Mouse (Mus musculus) ovary, postnatal 10 days (tissue): ENCODE results near the gene Snx18.

Experiments
- DNase-seq: peaks from one replicate; pipeline ENCODE4 v3.0.0; 2022; ENCODE audit warnings: low spot score

The Snx18 gene

GRCm38 (mm10) chr13:113617891-113618823 lies at the start of gene Snx18:
Snx18 (minus strand) TSS chr13:113618564.
- DNase-seq: peak; percentile 78

GRCm38 (mm10) chr13:113663883-113664282 lies 45.5 kb upstream of the Snx18 start:
- no peak for DNase-seq

- DNase-seq: no peak
Measured at GRCm38 (mm10) chr13:113663151-113663779, 44.9 kb upstream of the Snx18 start, which contains the start of gene Hspb3. Hspb3 (minus strand) TSS chr13:113663676.

GRCm38 (mm10) chr13:113661826-113662271 lies 43.5 kb upstream of the Snx18 start:
- DNase-seq: no peak

GRCm38 (mm10) chr13:113660576-113661310 lies 42.4 kb upstream of the Snx18 start:
- DNase-seq: no peak

DNA sequence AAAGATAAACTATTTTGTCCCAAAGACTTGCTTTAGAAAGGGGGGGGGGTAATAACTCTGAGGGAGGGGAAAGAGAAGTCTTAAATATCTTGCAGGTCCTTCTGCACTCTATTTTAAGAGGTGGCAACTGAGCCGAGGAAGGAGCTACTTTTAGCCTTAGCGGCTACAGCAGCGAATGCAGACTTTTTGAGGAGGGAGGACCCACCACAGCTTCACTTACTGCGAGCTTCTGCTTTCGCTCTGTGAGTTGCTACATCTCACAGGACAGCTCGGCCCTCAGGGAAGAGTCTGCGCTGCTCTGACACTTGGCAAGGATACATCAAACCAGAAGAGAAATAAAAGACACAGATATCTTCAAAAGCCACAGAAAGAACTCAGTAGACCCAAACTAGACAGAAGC lies 38.8 kb upstream of the Snx18 start:
- no peak for DNase-seq

GRCm38 (mm10) chr13:113656639-113657038 lies 38.3 kb upstream of the Snx18 start:
- DNase-seq: no peak

- no peak for DNase-seq
Measured at GRCm38 (mm10) chr13:113655511-113655910, 37.1 kb upstream of the Snx18 start.

DNA sequence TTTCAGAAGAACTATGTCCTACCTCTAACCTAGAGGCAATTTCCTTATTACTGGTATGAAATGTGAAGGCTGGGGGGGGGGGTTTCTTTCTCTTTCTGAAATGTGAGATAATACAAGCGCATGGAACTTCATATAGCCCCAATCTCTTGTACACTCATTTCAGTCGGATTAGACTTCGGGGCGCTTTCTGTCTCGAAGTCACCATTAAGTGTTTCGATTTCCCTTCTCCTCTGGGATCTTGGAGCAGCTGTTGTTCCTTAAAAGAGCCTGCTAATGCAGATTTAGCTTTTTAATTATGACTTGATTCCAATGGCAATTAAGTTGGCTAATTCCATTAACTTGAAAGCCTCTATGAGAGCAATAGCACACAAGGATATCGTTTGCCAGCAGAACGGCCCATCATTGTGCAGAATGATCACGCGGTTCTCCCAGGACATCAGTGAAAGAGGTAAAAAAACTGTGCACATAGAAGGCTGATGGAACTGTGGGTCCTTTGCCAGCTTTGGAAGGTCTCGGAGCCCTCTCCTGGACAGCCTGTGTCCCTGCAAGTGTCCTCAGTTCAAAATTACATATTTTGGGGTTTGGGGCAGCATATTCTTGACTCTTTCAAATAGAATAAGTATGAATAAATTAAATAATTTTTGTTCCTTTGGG lies 22.7 kb upstream of the Snx18 start:
- no peak for DNase-seq

DNA sequence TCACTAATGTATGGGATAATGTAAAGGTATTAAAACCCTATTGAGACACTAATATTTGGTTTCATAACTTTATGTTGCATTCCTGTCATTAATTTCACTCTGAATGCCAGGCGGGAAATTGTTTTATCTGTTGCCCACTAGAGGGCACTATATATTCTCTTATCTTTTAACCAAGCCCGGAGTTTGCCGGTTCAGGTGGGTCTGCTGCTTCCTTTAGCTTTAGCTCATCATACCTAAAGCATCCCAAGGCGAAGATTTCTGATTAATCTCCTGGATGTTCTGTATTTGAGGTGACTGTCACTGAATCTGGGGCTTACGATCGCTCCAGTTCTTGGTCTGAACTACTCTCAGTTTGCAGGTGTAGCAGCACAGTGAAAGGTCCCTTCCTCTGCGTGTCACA lies 20.6 kb upstream of the Snx18 start:
- no peak for DNase-seq

DNA sequence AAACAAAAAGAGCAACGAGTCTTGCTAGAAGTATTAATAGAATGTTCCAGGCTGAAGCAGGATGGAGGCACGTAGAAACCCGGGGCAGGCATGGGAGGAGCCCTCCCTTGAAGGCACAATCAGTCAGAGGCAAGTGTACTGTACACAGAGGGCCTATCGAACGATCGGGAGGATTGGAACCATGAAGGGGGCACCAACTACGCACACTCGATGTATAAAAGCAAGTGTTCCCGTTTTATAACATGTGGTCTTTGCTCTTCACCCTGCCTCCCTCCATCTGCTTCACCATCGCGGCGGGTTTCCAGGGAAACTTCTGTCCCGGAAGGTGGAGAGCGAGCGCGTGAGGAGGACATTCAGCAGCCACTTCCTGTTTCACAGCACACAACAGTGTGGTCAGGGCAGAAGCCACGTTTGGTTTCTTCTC lies 17.4 kb upstream of the Snx18 start:
- DNase-seq: no peak

- DNase-seq: no peak
Measured at GRCm38 (mm10) chr13:113634732-113635481, 16.5 kb upstream of the Snx18 start.

DNA sequence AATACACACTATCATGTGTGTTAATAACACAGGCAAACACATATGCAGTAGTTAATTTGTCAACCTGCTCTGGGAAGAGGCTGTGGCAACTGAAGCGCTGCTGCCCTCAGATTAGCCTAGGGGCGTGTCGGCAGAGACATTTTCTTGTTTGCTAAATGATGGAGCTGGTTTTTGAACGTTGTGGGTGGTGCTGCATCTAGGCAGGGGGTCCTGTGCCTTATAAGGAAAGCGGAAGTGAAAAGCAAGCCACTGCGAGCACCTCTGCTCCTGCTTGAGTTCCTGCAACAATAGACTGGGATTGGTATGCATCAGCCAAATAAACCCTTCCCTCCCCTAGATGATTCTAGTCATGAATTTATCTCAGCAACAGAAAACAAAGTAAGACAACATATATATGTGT lies 14.1 kb upstream of the Snx18 start:
- DNase-seq: no peak

DNA sequence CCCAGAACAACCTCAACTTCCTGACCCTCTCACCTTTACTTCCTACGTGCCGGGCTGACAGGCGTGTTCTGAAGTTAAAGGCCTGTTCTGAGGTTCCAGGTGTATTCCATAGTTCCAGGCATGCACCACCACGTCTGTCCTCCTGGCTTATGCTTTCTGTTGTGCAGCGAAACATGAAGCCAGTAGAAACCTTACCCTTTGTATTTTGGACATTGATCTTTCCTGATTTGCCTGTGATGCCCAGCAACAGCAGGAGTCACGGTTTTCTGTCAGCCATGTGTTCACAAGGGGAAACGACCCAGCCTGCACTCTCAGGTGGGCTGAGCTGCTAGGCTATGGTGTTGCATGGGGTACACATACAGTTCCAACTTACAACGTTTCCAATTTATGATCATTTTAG lies 9.2 kb upstream of the Snx18 start:
- no peak for DNase-seq

DNA sequence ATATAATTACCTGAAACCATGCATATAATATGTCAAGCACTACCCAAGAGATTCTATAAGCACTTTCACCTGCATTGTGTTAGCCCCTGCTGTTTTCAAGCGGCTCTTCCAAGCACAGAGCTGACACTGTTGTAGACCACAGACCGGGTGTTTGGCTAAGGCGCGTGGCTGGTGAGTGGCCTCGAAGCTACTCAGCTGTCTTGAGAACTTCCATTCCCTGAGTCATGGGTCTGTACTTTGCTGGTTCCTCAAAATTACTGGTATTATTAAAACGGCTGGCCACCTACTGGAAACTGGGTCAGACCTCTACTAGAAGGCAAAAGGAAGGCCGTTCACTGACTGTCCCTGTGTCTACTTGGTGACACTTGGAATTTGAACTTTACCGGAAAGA lies 4.5 kb upstream of the Snx18 start:
- no peak for DNase-seq

DNA sequence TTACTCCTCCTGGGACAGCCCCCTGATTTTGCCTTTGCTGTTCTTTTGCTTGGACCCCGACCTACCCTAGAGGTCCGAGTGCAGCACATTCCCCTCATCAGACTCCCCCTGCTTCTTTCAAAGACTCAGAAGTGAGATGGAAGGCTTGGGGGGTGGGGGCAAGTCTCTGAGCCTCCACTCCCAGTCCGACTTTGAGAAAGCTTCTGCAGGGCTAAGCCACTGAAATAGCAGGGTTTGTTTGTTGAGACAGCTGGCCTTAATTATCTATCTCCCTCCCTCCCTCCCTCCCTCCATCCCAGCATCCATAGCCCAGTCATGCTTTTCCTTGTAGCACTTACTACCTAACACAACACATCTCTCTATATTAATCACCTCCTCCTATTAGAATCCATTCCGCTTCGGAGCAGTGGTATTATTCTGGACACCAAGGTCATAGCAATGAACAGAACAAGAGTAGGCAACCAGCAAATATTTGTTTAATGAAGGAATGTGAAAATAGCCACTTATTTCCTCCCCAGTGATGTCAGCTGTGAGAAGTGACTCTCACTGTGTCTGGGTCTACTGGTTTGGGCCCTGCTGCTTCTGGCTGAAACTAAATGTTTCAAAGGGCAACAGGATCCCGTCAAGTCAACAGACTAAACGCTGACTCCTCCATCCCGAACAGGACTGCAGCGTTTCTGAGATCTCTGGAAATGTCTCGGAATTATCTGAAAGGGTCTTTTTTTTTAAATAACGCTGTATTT lies 3.9 kb upstream of the Snx18 start:
- DNase-seq: no peak

- no peak for DNase-seq
Measured at GRCm38 (mm10) chr13:113619003-113619402, 639 bp upstream of the Snx18 start.

GRCm38 (mm10) chr13:113617338-113617890 lies 950 bp downstream of the Snx18 start:
- DNase-seq: no peak

- DNase-seq: no peak
Measured at GRCm38 (mm10) chr13:113616751-113617337, 1.5 kb downstream of the Snx18 start.
